Mouse (Mus musculus): ENCODE measurements around the gene Angel2.

GRCm38 (mm10) chr1:190978001-190978400, 53.1 kb downstream of the Angel2 start:
- no peak for TF ChIP-seq ZC3H11A (IDR thresholded peaks at IDR 0.05; ENCODE audit: borderline replicate concordance, low read depth, low read length)
- no peak for TF ChIP-seq MAFK (IDR thresholded peaks at IDR 0.05; ENCODE audit: insufficient read depth, low read depth, low read length)

All from ES-E14 (cell line).